Mouse (Mus musculus) forebrain, embryonic 11.5 days (tissue): ENCODE results near the gene Lims1. TPM values are rescaled to one million over a fixed set of nuclear protein-coding genes. Genes with fewer than 3 reads are reported as not detected.

Experiments used
- ATAC-seq: fragments of 200-750 bp; cut with Nextera tagmentation; replicated peaks from 2 replicates; pipeline ENCODE4 v1.8.0; 2017; ENCODE audit warnings: moderate TSS enrichment; ENCODE audit not compliant: low FRiP score
- DNase-seq: peaks from one replicate; pipeline ENCODE4 v3.0.0-alpha.2; 2017; ENCODE audit warnings: low spot score
- H3K27ac ChIP-seq: fragments of 300-500 bp; sonication (generic); 2 replicates; pipeline ENCODE4 v1.5.1; 2014; ENCODE audit warnings: low read depth, low read length
- H3K27me3 ChIP-seq: fragments of 300-500 bp; sonication (generic); 2 replicates; pipeline ENCODE4 v1.6.1; 2014; ENCODE audit warnings: mild to moderate bottlenecking, low read length, mixed read lengths; ENCODE audit not compliant: control insufficient read depth, insufficient read depth
- H3K36me3 ChIP-seq: fragments of 300-500 bp; sonication (generic); 2 replicates; pipeline ENCODE4 v1.6.1; 2014; ENCODE audit warnings: mild to moderate bottlenecking, low read length, moderate library complexity, mixed read lengths; ENCODE audit not compliant: control insufficient read depth, insufficient read depth
- H3K4me1 ChIP-seq: fragments of 300-500 bp; sonication (generic); replicated peaks from 2 replicates; pipeline ENCODE4 v1.6.1; 2014; ENCODE audit warnings: low read length, mixed read lengths; ENCODE audit not compliant: control insufficient read depth, insufficient read depth
- H3K4me2 ChIP-seq: fragments of 300-500 bp; sonication (generic); 2 replicates; pipeline ENCODE4 v1.6.1; 2014; ENCODE audit warnings: low read depth, mild to moderate bottlenecking, low read length, moderate library complexity, mixed read lengths; ENCODE audit not compliant: severe bottlenecking
- H3K4me3 ChIP-seq: fragments of 300-500 bp; sonication (generic); 2 replicates; pipeline ENCODE4 v1.5.1; 2014; ENCODE audit warnings: low read depth, low read length
- H3K9ac ChIP-seq: fragments of 300-500 bp; sonication (generic); 2 replicates; pipeline ENCODE4 v1.6.1; 2014; ENCODE audit warnings: low read length
- H3K9me3 ChIP-seq: fragments of 300-500 bp; sonication (generic); 2 replicates; pipeline ENCODE4 v1.6.1; 2016; ENCODE audit warnings: low read length, mixed read lengths; ENCODE audit not compliant: control insufficient read depth
- WGBS: fragments of 180-500 bp; shearing (Covaris S2); extraction: QIAGEN DNeasy Blood & Tissue Kit; methylation state at CpG from one replicate; pipeline ENCODE4 v1.1.7; 2014; 5-methylcytosine and 5-hydroxymethylcytosine counted together
- polyA plus RNA-seq: library from polyadenylated mRNA; unstranded; fragments of >200 nt; fragmentation: Nextera tagmentation; extraction: Ambion mirVana; gene quantifications from 2 replicates; pipeline ENCODE4 v1.2.1, GENCODE M21; 2014

The Lims1 gene
- polyA plus RNA-seq, 1 experiment from 2014 or later: 73.4 TPM

DNA sequence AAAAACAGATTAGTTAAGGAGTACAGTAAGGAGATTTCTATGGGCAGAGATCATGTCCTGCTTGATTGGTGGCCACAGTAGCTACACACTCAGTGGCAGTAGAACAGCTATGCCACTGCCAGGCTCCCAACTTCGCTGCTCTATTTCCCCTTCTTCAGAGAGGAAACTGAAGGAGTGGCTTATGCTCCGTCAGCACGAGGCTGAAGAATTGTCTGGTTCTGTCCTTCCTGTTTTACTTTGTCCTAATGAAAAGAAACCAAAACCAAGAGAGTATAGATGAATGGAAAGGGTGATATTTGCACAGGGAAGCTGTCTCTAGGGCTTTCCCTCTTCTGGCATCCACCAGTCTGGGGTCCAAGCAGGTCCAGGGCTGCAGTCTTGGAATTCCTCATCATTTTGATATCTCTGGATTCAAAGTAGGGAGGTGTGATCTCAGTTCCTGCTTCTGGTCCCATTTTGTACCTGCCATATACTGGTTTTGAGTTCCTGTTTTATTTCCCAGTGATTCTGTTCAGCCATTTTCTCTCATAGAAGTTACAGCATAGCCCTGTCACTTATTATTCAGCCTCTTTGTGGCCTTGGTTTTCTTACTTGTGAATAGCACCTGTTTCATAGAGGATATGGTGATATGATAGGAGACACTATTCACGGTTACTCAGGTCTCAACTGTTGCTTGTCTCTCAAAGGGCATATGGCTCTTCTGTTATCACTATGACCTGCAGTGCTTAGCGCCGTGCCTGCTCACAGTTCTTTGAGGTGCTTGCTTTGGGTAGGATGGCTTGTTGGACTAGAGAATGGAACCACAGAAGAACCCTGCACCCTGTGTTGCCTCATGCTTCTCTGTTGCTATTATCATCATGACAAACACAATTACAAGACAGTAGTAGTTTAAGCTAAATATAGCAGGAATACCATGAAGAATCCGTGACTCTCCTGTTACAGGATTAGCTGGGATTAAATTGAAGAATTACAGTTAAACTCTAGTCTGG lies 70.1 kb downstream of the Lims1 start:
- H3K4me2 ChIP-seq: no peak overlapping the region
- H3K9ac ChIP-seq: no peak overlapping the region
- H3K4me3 ChIP-seq: no peak overlapping the region
- H3K27ac ChIP-seq: no peak overlapping the region
- H3K9me3 ChIP-seq: no peaks in the 10 kb centered on the region
- no peaks in the 10 kb centered on the region for H3K36me3 ChIP-seq
- H3K27me3 ChIP-seq: no peaks in the 10 kb centered on the region
- DNase-seq (no peak), ATAC-seq (no peak)
- H3K4me1 ChIP-seq: no peaks in the 10 kb centered on the region
- 90% methylated on average over 7 of the region's 7 CpGs for WGBS

DNA sequence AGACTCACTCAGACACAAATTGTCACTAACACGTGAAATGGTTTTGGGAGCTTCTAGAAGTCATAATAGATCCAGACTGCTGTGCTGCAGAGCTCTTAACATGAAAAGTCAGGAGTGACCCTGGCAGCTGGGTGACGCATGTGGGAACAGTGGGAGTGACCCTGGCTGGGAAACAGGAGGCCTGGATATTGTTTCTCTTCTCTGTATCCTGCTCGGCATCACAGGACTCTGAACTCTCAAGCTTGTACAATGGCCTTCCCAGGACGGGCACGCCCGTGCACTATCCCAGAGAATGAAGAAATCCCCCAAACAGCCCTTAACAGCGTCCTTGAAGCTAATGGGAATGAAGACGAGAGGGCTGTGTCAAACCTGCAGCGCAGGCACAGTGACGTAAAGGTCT lies 70.9 kb downstream of the Lims1 start:
- 82% methylated on average over 10 of the region's 10 CpGs for WGBS
- H3K4me1 ChIP-seq: no peaks in the 10 kb centered on the region
- DNase-seq (no peak), ATAC-seq (no peak)
- no peaks in the 10 kb centered on the region for H3K36me3 ChIP-seq
- no peak overlapping the region for H3K4me2 ChIP-seq
- H3K27ac ChIP-seq: no peak overlapping the region
- no peak overlapping the region for H3K4me3 ChIP-seq
- no peak overlapping the region for H3K9ac ChIP-seq
- no peaks in the 10 kb centered on the region for H3K27me3 ChIP-seq
- H3K9me3 ChIP-seq: no peaks in the 10 kb centered on the region

DNA sequence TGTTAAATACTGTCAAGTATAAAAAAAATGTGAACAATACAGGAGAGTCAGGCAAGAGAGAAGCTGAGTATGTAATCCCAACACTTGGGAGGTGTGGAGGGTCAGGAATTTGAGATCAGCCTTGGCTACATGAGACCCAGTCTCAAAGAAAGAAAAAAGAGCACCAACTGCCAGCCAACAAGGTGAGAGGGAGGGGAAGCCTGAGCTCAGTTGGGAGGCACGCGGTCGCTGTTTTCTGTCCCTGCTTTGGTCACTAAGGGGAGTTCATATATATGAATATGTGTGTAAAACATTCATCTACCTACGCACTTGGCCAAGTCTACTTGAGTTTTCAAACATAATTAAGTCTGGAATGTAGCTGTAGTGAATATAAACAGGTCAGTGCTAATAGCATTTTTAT lies 72.0 kb downstream of the Lims1 start:
- WGBS: 95% methylated on average over 4 of the region's 4 CpGs
- no peaks in the 10 kb centered on the region for H3K36me3 ChIP-seq
- ATAC-seq (no peak), DNase-seq (no peak)
- no peak overlapping the region for H3K27ac ChIP-seq
- no peaks in the 10 kb centered on the region for H3K9me3 ChIP-seq
- no peak overlapping the region for H3K4me2 ChIP-seq
- H3K9ac ChIP-seq: no peak overlapping the region
- H3K27me3 ChIP-seq: no peaks in the 10 kb centered on the region
- no peaks in the 10 kb centered on the region for H3K4me1 ChIP-seq
- no peak overlapping the region for H3K4me3 ChIP-seq

DNA sequence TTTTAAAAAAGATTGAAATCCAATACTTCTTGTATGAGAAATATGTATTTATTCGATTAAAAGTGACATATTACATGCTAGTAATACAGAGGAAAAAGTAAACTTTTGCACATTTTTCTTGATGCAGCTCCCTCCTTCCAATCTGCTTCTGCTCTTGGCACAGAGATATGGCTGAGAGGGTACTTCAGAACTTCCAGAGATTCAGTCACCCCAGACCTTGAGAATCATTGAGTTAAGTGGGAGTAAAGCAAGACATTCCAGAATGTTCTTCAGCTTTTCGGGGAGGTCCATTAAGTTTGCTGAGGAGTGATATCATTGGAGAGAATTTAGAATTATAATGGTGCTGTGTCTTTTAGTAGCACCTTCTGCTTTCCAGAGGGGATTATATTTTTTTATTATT lies 72.5 kb downstream of the Lims1 start:
- no peaks in the 10 kb centered on the region for H3K9me3 ChIP-seq
- no peak for ATAC-seq
- WGBS: 92% methylated on average over 2 of the region's 2 CpGs
- H3K9ac ChIP-seq: no peak overlapping the region
- no peaks in the 10 kb centered on the region for H3K27me3 ChIP-seq
- no peaks in the 10 kb centered on the region for H3K4me1 ChIP-seq
- H3K27ac ChIP-seq: no peak overlapping the region
- no peak overlapping the region for H3K4me2 ChIP-seq
- H3K36me3 ChIP-seq: no peaks in the 10 kb centered on the region
- no peak for DNase-seq
- no peak overlapping the region for H3K4me3 ChIP-seq

DNA sequence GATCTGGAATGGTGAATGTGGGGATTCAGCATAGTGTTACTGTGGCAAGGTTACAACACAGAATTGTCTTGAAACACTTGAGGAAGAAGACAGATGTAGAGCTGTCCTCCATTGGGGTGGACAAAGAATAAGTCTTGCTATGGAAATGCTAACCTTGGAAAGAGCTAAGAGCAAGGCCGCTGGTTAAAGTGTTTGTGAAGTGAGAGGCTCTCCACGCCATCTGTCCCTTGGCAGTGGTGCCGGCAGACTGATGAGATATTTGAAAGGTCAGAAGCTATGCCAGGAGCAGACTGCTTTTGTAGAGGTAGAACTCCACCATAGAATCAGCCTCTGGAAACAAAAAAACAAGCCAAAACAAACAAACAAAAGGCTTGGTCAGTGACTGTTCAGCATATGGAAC lies 73.3 kb downstream of the Lims1 start:
- 92% methylated on average over 3 of the region's 3 CpGs for WGBS
- Histone ChIP-seq H3K9me3 (no peaks in the 10 kb centered on the region), H3K4me3 (no peak overlapping the region), H3K36me3 (no peaks in the 10 kb centered on the region), H3K4me2 (no peak overlapping the region), H3K27me3 (no peaks in the 10 kb centered on the region), H3K4me1 (no peaks in the 10 kb centered on the region), H3K9ac (no peak overlapping the region), H3K27ac (no peak overlapping the region)
- ATAC-seq: no peak
- no peak for DNase-seq

DNA sequence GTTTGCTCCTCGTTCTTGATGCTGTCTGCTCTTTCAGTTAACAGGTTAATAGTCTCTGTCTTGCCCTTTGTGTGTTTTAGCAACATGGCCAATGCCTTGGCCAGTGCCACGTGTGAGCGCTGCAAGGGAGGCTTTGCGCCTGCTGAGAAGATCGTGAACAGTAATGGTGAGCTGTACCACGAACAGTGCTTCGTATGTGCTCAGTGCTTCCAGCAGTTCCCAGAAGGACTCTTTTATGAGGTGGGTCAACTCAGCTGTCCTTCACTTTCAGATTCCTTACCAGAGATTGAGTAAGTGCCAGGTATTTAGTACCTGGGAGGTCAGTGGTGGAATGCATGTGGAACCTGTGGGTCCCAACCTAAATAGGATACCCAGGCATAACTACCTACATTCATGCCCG lies 75.7 kb downstream of the Lims1 start:
- H3K9me3 ChIP-seq: no peaks in the 10 kb centered on the region
- H3K9ac ChIP-seq: no peak overlapping the region
- H3K4me2 ChIP-seq: no peak overlapping the region
- H3K36me3 ChIP-seq: no peaks in the 10 kb centered on the region
- DNase-seq: no peak
- H3K27ac ChIP-seq: no peak overlapping the region
- H3K4me1 ChIP-seq: no peaks in the 10 kb centered on the region
- ATAC-seq: no peak
- WGBS: 93% methylated on average over 8 of the region's 8 CpGs
- no peaks in the 10 kb centered on the region for H3K27me3 ChIP-seq
- no peak overlapping the region for H3K4me3 ChIP-seq

DNA sequence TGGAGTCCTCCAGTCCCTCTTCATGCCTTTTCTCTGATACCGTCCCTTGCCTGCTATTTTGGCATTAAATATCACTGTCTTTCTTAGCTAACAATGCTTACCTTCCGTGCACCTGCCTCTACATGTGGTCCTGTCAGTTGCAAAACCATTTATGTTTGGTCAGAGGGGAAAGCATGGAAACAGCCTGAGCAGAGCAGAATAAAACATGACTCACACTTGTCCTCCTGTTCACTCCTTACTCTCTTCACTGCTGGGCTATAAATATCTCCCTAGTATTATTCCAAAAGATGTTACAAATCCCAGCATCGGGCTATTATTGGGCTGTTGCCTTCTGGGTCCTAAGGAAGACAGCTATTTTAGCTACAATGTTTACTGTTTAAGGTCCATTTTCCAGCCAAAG lies 78.6 kb downstream of the Lims1 start:
- no peak for DNase-seq
- Histone ChIP-seq H3K4me3 (no peak overlapping the region), H3K9ac (no peak overlapping the region), H3K4me2 (no peak overlapping the region), H3K36me3 (no peaks in the 10 kb centered on the region), H3K4me1 (no peaks in the 10 kb centered on the region), H3K9me3 (no peaks in the 10 kb centered on the region), H3K27me3 (no peaks in the 10 kb centered on the region), H3K27ac (no peak overlapping the region)
- no peak for ATAC-seq
- WGBS: 94% methylated on average over 3 of the region's 3 CpGs

DNA sequence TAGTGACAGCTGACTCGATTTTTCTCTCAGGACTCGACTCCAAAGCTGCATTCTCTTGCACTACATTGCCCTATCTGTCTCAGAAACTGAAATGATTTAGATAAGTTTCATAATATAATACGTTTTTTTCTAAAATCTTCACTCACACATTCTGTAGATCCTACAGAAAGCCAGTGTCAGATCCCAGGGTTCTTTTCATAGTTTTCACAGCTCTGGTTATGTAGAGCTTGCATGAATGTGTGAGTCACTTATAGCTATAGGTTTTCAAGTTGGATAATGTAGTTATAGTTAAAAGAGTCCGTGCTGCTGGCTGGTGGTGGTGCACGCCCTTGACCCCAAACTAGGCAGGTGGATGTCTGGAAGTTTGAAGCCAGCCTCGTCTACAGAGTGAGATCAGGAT lies 81.4 kb downstream of the Lims1 start:
- WGBS: 92% methylated on average over 6 of the region's 6 CpGs
- no peaks in the 10 kb centered on the region for H3K27me3 ChIP-seq
- no peaks in the 10 kb centered on the region for H3K4me1 ChIP-seq
- no peaks in the 10 kb centered on the region for H3K36me3 ChIP-seq
- no peak overlapping the region for H3K4me2 ChIP-seq
- H3K27ac ChIP-seq: no peak overlapping the region
- H3K9me3 ChIP-seq: no peaks in the 10 kb centered on the region
- no peak overlapping the region for H3K9ac ChIP-seq
- no peak for ATAC-seq
- H3K4me3 ChIP-seq: no peak overlapping the region
- DNase-seq: no peak
